Mouse (Mus musculus) hindbrain, embryonic 10.5 days (tissue): ENCODE results near the gene Cabp1. TPM values are rescaled to one million over a fixed set of nuclear protein-coding genes. Genes with fewer than 3 reads are reported as not detected.
"Not testable (repeated sequence)": the region's sequence is repeated elsewhere in the genome, so short reads cannot be mapped to it uniquely, and the experiment has no call there.

Experiments used
- DNase-seq: peaks from one replicate; pipeline ENCODE4 v3.0.0-alpha.2; 2017; ENCODE audit warnings: low spot score
- H3K27ac ChIP-seq: fragments of 300-500 bp; sonication (generic); 2 replicates; pipeline ENCODE4 v1.5.1; 2016; ENCODE audit warnings: mild to moderate bottlenecking, moderate library complexity
- H3K27me3 ChIP-seq: fragments of 300-500 bp; sonication (generic); 2 replicates; pipeline ENCODE4 v1.6.1; 2016; ENCODE audit warnings: mild to moderate bottlenecking; ENCODE audit not compliant: poor library complexity, insufficient read depth, severe bottlenecking
- H3K36me3 ChIP-seq: fragments of 300-500 bp; sonication (generic); 2 replicates; pipeline ENCODE4 v1.6.1; 2016; ENCODE audit warnings: mild to moderate bottlenecking, moderate library complexity
- H3K4me1 ChIP-seq: fragments of 300-500 bp; sonication (generic); replicated peaks from 2 replicates; pipeline ENCODE4 v1.6.1; 2016; ENCODE audit warnings: mild to moderate bottlenecking
- H3K4me3 ChIP-seq: fragments of 300-500 bp; sonication (generic); 2 replicates; pipeline ENCODE4 v1.5.1; 2016; ENCODE audit warnings: mild to moderate bottlenecking, moderate library complexity
- H3K9me3 ChIP-seq: fragments of 300-500 bp; sonication (generic); 2 replicates; pipeline ENCODE4 v1.6.1; 2016; ENCODE audit warnings: mild to moderate bottlenecking, moderate library complexity
- WGBS: fragments of 180-500 bp; shearing (Covaris S2); methylation state at CpG from one replicate; pipeline ENCODE4 v1.1.7; 2016; 5-methylcytosine and 5-hydroxymethylcytosine counted together
- polyA plus RNA-seq: library from polyadenylated mRNA; unstranded; fragments of >200 nt; fragmentation: Nextera tagmentation; extraction: Ambion mirVana; gene quantifications from 2 replicates; pipeline ENCODE4 v1.2.1, GENCODE M21; 2016

The Cabp1 gene
- polyA plus RNA-seq, 1 experiment from 2014 or later = 6.1 TPM

- 83% methylated on average over 8 of the region's 8 CpGs for WGBS
- Histone ChIP-seq H3K27me3 (peaks cover 55% of the 10 kb centered on the region), H3K27ac (no peak overlapping the region), H3K9me3 (no peaks in the 10 kb centered on the region), H3K4me3 (no peak overlapping the region), H3K4me1 (peaks cover 41% of the 10 kb centered on the region), H3K36me3 (no peaks in the 10 kb centered on the region)
- DNase-seq = no peak
Measured at GRCm38 (mm10) chr5:115182925-115183324, 11.3 kb downstream of the Cabp1 start.

- Histone ChIP-seq H3K27ac (no peak overlapping the region), H3K4me3 (no peak overlapping the region), H3K27me3 (peaks cover 42% of the 10 kb centered on the region), H3K4me1 (peaks cover 26% of the 10 kb centered on the region), H3K36me3 (no peaks in the 10 kb centered on the region), H3K9me3 (no peaks in the 10 kb centered on the region)
- WGBS = 79% methylated on average over 13 of the region's 13 CpGs
- no peak for DNase-seq
Measured at GRCm38 (mm10) chr5:115181248-115181940, 12.8 kb downstream of the Cabp1 start.

GRCm38 (mm10) chr5:115179596-115179995, 14.6 kb downstream of the Cabp1 start:
- H3K36me3 ChIP-seq = no peaks in the 10 kb centered on the region
- peaks cover 24% of the 10 kb centered on the region for H3K27me3 ChIP-seq
- H3K4me1 ChIP-seq = peaks cover 11% of the 10 kb centered on the region
- no peak overlapping the region for H3K27ac ChIP-seq
- DNase-seq = no peak
- 89% methylated on average over 11 of the region's 11 CpGs for WGBS
- H3K9me3 ChIP-seq = no peaks in the 10 kb centered on the region
- H3K4me3 ChIP-seq = no peak overlapping the region

GRCm38 (mm10) chr5:115177866-115178265, 16.3 kb downstream of the Cabp1 start:
- Histone ChIP-seq H3K36me3 (no peaks in the 10 kb centered on the region), H3K4me3 (no peak overlapping the region), H3K4me1 (0 out of 2 replicates have a peak, but pooled peaks cover 3% of the 10 kb centered on the region), H3K27me3 (peaks cover 11% of the 10 kb centered on the region), H3K9me3 (peaks cover 6% of the 10 kb centered on the region; the same call in 1 of the 2 replicates), H3K27ac (no peak overlapping the region)
- DNase-seq = no peak
- WGBS = 87% methylated on average over 6 of the region's 6 CpGs

- 96% methylated on average over 1 of the region's 1 CpGs for WGBS
- no peaks in the 10 kb centered on the region for H3K27me3 ChIP-seq
- peaks cover 6% of the 10 kb centered on the region; the same call in 1 of the 2 replicates for H3K9me3 ChIP-seq
- no peaks in the 10 kb centered on the region for H3K4me1 ChIP-seq
- H3K36me3 ChIP-seq = no peaks in the 10 kb centered on the region
- H3K27ac ChIP-seq = no peak overlapping the region
- no peak overlapping the region for H3K4me3 ChIP-seq
- DNase-seq = no peak
Measured at GRCm38 (mm10) chr5:115174554-115174953, 19.6 kb downstream of the Cabp1 start.

- H3K36me3 ChIP-seq = no peaks in the 10 kb centered on the region
- H3K4me3 ChIP-seq = no peak overlapping the region
- no peak for DNase-seq
- H3K4me1 ChIP-seq = peaks cover 19% of the 10 kb centered on the region
- WGBS = 85% methylated on average over 8 of the region's 8 CpGs
- H3K9me3 ChIP-seq = peaks cover 6% of the 10 kb centered on the region; the same call in 1 of the 2 replicates
- H3K27me3 ChIP-seq = no peaks in the 10 kb centered on the region
- no peak overlapping the region for H3K27ac ChIP-seq
Measured at GRCm38 (mm10) chr5:115170150-115170549, 24.0 kb downstream of the Cabp1 start.

- 42% methylated on average over 27 of the region's 27 CpGs for WGBS
- no peak overlapping the region for H3K4me3 ChIP-seq
- no peak for DNase-seq
- peaks cover 3% of the 10 kb centered on the region; the same call in 1 of the 2 replicates for H3K9me3 ChIP-seq
- H3K27ac ChIP-seq = peak overlapping the region; percentile 57; the same call in 1 of the 2 replicates
- H3K27me3 ChIP-seq = no peaks in the 10 kb centered on the region
- no peaks in the 10 kb centered on the region for H3K36me3 ChIP-seq
- H3K4me1 ChIP-seq = peaks cover 19% of the 10 kb centered on the region
Measured at GRCm38 (mm10) chr5:115168641-115169415, 25.4 kb downstream of the Cabp1 start.

- no peaks in the 10 kb centered on the region for H3K27me3 ChIP-seq
- H3K4me1 ChIP-seq = peaks cover 27% of the 10 kb centered on the region
- 67% methylated on average over 6 of the region's 6 CpGs for WGBS
- DNase-seq = no peak
- no peak overlapping the region for H3K27ac ChIP-seq
- H3K36me3 ChIP-seq = no peaks in the 10 kb centered on the region
- no peaks in the 10 kb centered on the region for H3K9me3 ChIP-seq
- no peak overlapping the region for H3K4me3 ChIP-seq
Measured at GRCm38 (mm10) chr5:115167396-115167795, 26.8 kb downstream of the Cabp1 start.

GRCm38 (mm10) chr5:115166815-115167194, 27.4 kb downstream of the Cabp1 start:
- Histone ChIP-seq H3K27me3 (no peaks in the 10 kb centered on the region), H3K4me1 (peaks cover 27% of the 10 kb centered on the region), H3K9me3 (no peaks in the 10 kb centered on the region), H3K27ac (0 out of 2 replicates have a peak overlapping the region, but pooled peaks have one; percentile 17), H3K4me3 (no peak overlapping the region), H3K36me3 (no peaks in the 10 kb centered on the region)
- no peak for DNase-seq
- WGBS = 83% methylated on average over 7 of the region's 7 CpGs

- H3K27ac ChIP-seq = 0 out of 2 replicates have a peak overlapping the region, but pooled peaks have one; percentile 17
- WGBS = 60% methylated on average over 11 of the region's 11 CpGs
- H3K27me3 ChIP-seq = no peaks in the 10 kb centered on the region
- DNase-seq = no peak
- H3K36me3 ChIP-seq = no peaks in the 10 kb centered on the region
- peaks cover 31% of the 10 kb centered on the region for H3K4me1 ChIP-seq
- no peak overlapping the region for H3K4me3 ChIP-seq
- H3K9me3 ChIP-seq = no peaks in the 10 kb centered on the region
Measured at GRCm38 (mm10) chr5:115165895-115166814, 28.0 kb downstream of the Cabp1 start.

- no peaks in the 10 kb centered on the region for H3K27me3 ChIP-seq
- H3K27ac ChIP-seq = no peak overlapping the region
- H3K4me1 ChIP-seq = peaks cover 39% of the 10 kb centered on the region
- WGBS = 54% methylated on average over 9 of the region's 9 CpGs
- H3K4me3 ChIP-seq = no peak overlapping the region
- DNase-seq = no peak
- no peaks in the 10 kb centered on the region for H3K36me3 ChIP-seq
- no peaks in the 10 kb centered on the region for H3K9me3 ChIP-seq
Measured at GRCm38 (mm10) chr5:115165351-115165750, 28.8 kb downstream of the Cabp1 start.

GRCm38 (mm10) chr5:115164446-115164845, 29.7 kb downstream of the Cabp1 start:
- 85% methylated on average over 4 of the region's 4 CpGs for WGBS
- not testable (repeated sequence) for H3K9me3 ChIP-seq, H3K27ac ChIP-seq, H3K36me3 ChIP-seq, DNase-seq, H3K4me3 ChIP-seq, H3K27me3 ChIP-seq
- peaks cover 42% of the 10 kb centered on the region for H3K4me1 ChIP-seq
